ENCODE assay signal across 16 mouse cellular contexts in genomic region chr6:64308631-64309030, GRCm38 (mm10).
"Had no signal": no experiment of that assay in that cellular context is flagged by ENCODE, and none has a peak within 500 bp of the region (broad histone marks: within the 10 kb centered on the region; RNA-seq: fewer than 3 reads in every experiment).

No protein-coding gene starts in this region.

- DNase-seq: left cerebral cortex, postnatal 4 days; liver; liver, embryonic 13.5 days; liver, postnatal 0 days; lung, adult 18-20 months; lung, adult 2 months; lung, embryonic 14.5 days; lung, postnatal 10 days; lung, postnatal 14 days; lung, postnatal 36 days; lung, postnatal 4 days had no signal

- ATAC-seq: liver, embryonic 12.5 days; liver, postnatal 0 days; lung, postnatal 0 days; midbrain, embryonic 13.5 days; midbrain, embryonic 15.5 days; midbrain, embryonic 16.5 days had no signal
